Mouse (Mus musculus) hindbrain, embryonic 14.5 days (tissue): ENCODE data around the gene Cdc6. TPM values are rescaled to one million over a fixed set of nuclear protein-coding genes. Genes with fewer than 3 reads are reported as not detected.
A peak's percentile ranks its signal among the peaks of the same experiment; 100 is the strongest.

Experiments
- ATAC-seq: fragments of 200-750 bp; cut with Nextera tagmentation; 2 replicates; pipeline ENCODE4 v1.8.0; 2017; ENCODE audit warnings: moderate number of reproducible peaks, mild to moderate bottlenecking, moderate TSS enrichment, moderate library complexity; ENCODE audit not compliant: low FRiP score
- DNase-seq: peaks from one replicate; pipeline ENCODE4 v3.0.0-alpha.2; 2015; ENCODE audit warnings: low spot score
- H3K27ac ChIP-seq: fragments of 300-500 bp; sonication (generic); 2 replicates; pipeline ENCODE4 v1.5.1; 2014; ENCODE audit warnings: mild to moderate bottlenecking, moderate library complexity
- H3K27me3 ChIP-seq: fragments of 300-500 bp; sonication (generic); 2 replicates; pipeline ENCODE4 v1.6.1; 2014; ENCODE audit warnings: mild to moderate bottlenecking, low read length, mixed read lengths; ENCODE audit not compliant: control insufficient read depth, insufficient read depth
- H3K36me3 ChIP-seq: fragments of 300-500 bp; sonication (generic); replicated peaks from 2 replicates; pipeline ENCODE4 v1.6.1; 2014; ENCODE audit not compliant: control insufficient read depth, insufficient read depth
- H3K4me1 ChIP-seq: fragments of 300-500 bp; sonication (generic); replicated peaks from 2 replicates; pipeline ENCODE4 v1.6.1; 2014; ENCODE audit warnings: antibody characterized with exemption, low read length, mixed read lengths; ENCODE audit not compliant: control insufficient read depth, insufficient read depth
- H3K4me2 ChIP-seq: fragments of 300-500 bp; sonication (generic); replicated peaks from 2 replicates; pipeline ENCODE4 v1.6.1; 2014; ENCODE audit warnings: mild to moderate bottlenecking, moderate library complexity
- H3K4me3 ChIP-seq: fragments of 300-500 bp; sonication (generic); replicated peaks from 2 replicates; pipeline ENCODE4 v1.5.1; 2014; ENCODE audit warnings: mild to moderate bottlenecking, low read length
- H3K9ac ChIP-seq: fragments of 300-500 bp; sonication (generic); 2 replicates; pipeline ENCODE4 v1.6.1; 2014
- H3K9me3 ChIP-seq: fragments of 300-500 bp; sonication (generic); 2 replicates; pipeline ENCODE4 v1.6.1; 2016; ENCODE audit warnings: low read length; ENCODE audit not compliant: control insufficient read depth
- WGBS: fragments of 180-500 bp; shearing (Covaris S2); extraction: QIAGEN DNeasy Blood & Tissue Kit; methylation state at CpG from one replicate; pipeline ENCODE4 v1.1.7; 2014; 5-methylcytosine and 5-hydroxymethylcytosine counted together
- polyA plus RNA-seq: library from polyadenylated mRNA; unstranded; fragments of >200 nt; fragmentation: Nextera tagmentation; extraction: Ambion mirVana; gene quantifications from 2 replicates; pipeline ENCODE4 v1.2.1, GENCODE M21; 2014

Gene Cdc6
- polyA plus RNA-seq, 1 experiment from 2014 or later = 4.3 TPM

DNA sequence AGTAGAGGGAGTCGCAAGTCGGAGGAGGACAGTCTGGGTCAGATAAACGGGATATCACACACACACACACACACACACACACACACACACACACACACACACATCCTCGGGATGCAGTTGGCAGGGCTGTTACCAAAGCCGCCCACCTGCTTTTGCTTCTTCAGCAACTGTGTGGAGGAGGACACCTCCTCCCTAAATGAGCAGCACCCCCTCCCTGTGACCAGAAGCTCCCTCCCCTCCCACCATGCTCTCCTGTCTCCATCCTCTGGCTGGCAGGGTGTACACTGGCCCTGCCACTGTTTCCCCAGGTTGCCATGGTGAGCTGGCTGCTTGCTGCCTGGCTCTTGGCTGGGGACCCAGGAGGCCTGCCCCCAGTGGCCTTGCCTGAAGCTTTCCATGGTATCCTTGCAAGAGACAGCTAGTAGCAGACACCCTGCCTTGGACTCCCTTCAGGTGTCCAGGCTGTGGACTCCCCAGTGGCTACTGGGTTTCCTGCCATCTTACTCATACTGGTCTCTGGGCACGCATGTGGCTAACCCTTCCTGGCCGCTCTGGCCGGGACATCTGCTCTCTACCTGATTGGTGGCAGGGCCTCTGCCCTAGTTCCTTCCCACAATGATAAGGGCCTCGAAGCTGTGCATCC is 59.0 kb downstream of the Cdc6 start:
- Histone ChIP-seq H3K4me1 (peaks cover 99% of the 10 kb centered on the region), H3K27ac (peak overlapping the region; percentile 90), H3K4me2 (peak overlapping the region; percentile 98), H3K9ac (peak overlapping the region; percentile 69), H3K27me3 (no peaks in the 10 kb centered on the region), H3K36me3 (peaks cover 14% of the 10 kb centered on the region), H3K4me3 (no peak overlapping the region), H3K9me3 (no peaks in the 10 kb centered on the region)
- 14% methylated on average over 9 of the region's 9 CpGs for WGBS
- peak; percentile 15; the same call in 1 of the 2 replicates for ATAC-seq
- peak; percentile 70 for DNase-seq

DNA sequence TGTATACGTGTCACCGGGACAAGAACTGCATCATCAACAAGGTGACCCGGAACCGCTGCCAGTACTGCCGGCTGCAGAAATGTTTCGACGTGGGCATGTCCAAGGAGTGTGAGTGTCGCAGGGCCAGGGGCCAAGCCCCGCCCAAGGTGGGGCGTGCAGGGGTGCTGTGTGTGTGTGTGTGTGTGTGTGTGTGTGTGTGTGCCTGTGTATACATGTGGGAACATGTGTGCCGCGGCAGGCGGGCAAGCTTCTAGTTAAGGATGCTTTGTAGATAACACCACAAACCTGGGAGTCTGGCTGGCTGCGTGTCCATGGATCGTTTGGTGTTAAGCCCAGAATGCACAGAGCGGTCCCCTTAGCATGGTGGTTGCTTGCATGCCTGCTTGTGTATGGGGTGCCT is 60.5 kb downstream of the Cdc6 start:
- H3K9me3 ChIP-seq = no peaks in the 10 kb centered on the region
- H3K4me3 ChIP-seq = no peak overlapping the region
- DNase-seq (no peak), ATAC-seq (no peak)
- no peaks in the 10 kb centered on the region for H3K27me3 ChIP-seq
- peaks cover 27% of the 10 kb centered on the region for H3K36me3 ChIP-seq
- peak overlapping the region; percentile 90 for H3K27ac ChIP-seq
- H3K9ac ChIP-seq = peak overlapping the region; percentile 3
- H3K4me1 ChIP-seq = peaks cover 87% of the 10 kb centered on the region
- H3K4me2 ChIP-seq = peak overlapping the region; percentile 37
- 32% methylated on average over 16 of the region's 16 CpGs for WGBS

DNA sequence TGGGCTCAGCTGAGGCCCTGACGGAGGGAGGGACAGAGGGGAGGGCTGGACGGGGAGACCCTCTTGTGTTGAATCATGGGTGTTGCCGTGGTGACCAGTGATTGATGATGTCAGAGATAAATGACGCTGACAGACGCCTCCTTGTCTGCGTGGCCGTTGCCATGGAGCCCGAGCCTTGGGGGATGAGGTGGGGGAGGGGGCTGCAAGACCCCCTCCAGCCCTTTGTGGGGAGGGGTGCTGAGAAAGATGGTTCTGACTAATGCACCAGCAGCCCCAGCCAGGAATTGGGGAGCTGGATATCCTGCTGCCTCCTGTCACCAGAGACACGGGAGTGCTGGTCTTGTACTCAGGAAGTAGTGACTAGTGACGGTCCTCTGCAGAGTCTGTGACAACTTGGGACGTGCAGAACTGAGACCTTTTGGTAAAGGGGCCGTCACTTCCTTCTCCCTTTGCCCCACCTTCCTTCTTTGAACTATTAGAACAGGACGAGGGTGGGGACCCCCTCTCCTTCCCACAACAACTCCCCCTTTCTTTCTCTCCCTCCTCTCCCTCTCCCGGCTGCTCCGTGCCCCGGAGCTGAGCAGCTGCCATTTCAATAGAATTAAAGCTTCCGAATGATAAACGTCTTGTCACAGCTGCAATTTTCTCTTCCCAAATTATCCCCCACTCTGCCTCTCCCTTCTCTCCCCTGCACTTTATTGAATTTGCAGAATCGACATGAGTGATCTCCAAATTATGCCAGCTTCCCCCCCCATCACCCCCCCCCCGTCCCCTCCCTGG is 61.3 kb downstream of the Cdc6 start:
- Histone ChIP-seq H3K9ac (peak overlapping the region; percentile 3), H3K36me3 (peaks cover 35% of the 10 kb centered on the region), H3K9me3 (no peaks in the 10 kb centered on the region), H3K27me3 (no peaks in the 10 kb centered on the region), H3K4me3 (no peak overlapping the region), H3K4me2 (peak overlapping the region; percentile 37), H3K27ac (peak overlapping the region; percentile 90), H3K4me1 (peaks cover 79% of the 10 kb centered on the region)
- peak; percentile 19 for ATAC-seq
- peak; percentile 71 for DNase-seq
- 2% methylated on average over 20 of the region's 20 CpGs for WGBS

DNA sequence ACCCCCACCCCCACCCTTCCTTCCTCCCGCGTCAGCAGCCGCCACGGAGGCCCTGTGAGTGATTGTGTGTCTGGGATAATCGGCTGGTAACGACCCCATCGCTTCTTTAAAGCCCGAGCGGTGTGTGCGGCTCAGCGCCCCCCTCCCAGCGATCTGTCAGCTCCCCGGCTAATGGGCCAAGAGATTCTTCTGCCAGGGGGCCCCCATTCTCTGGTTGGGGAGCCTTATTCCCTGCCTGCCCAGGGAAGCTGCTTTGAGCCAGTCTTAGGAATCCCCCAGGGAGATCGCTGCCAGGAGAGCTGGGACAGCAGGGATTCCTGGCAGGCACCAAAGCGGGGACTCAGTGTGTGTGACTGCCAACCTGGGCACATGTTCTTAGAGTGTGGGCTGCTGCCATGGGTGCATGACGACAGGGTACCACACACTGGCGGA is 61.9 kb downstream of the Cdc6 start:
- H3K4me3 ChIP-seq = no peak overlapping the region
- H3K36me3 ChIP-seq = peaks cover 35% of the 10 kb centered on the region

DNA sequence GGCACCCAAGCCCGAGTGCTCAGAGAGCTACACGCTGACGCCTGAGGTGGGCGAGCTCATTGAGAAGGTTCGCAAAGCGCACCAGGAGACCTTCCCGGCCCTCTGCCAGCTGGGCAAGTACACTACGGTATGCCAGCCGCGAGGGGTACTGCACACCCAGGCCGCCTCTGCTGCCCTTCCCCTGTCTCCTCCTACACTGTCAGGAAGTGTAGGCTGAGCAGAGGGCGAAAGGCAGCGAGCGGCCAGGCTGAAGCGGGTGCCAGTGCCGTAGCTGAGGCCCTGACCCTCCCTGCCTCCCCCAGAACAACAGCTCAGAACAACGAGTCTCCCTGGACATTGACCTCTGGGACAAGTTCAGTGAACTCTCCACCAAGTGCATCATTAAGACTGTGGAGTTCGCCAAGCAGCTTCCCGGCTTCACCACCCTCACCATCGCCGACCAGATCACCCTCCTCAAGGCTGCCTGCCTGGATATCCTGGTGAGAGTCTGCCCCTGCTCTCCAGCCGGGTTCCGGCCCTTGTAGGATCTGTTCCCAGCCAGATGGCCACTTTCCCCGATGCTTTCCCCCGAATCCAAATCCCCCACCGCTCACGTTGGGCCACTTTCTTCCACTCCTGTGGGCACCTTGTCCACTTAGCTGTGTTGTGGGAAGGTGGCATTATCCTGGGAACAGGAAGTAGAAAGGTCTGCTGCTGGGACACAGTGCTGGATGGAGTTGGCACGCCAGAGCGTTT is 62.8 kb downstream of the Cdc6 start:
- H3K27ac ChIP-seq = peak overlapping the region; percentile 90
- peaks cover 35% of the 10 kb centered on the region for H3K36me3 ChIP-seq
- no peaks in the 10 kb centered on the region for H3K27me3 ChIP-seq
- no peaks in the 10 kb centered on the region for H3K9me3 ChIP-seq
- 32% methylated on average over 29 of the region's 29 CpGs for WGBS
- no peak overlapping the region for H3K4me3 ChIP-seq
- peak overlapping the region; percentile 44 for H3K9ac ChIP-seq
- DNase-seq (no peak), ATAC-seq (no peak)
- peak overlapping the region; percentile 37 for H3K4me2 ChIP-seq
- H3K4me1 ChIP-seq = peaks cover 65% of the 10 kb centered on the region

More for the DNA sequence above, 61.9 kb downstream of the Cdc6 start:
- ATAC-seq (peak; percentile 49), DNase-seq (peak; percentile 67)
- Histone ChIP-seq H3K9ac (peak overlapping the region; percentile 44; the same call in 1 of the 2 replicates), H3K27me3 (no peaks in the 10 kb centered on the region), H3K4me1 (peaks cover 73% of the 10 kb centered on the region), H3K9me3 (no peaks in the 10 kb centered on the region), H3K4me2 (peak overlapping the region; percentile 37), H3K27ac (peak overlapping the region; percentile 90)
- 12% methylated on average over 17 of the region's 17 CpGs for WGBS

DNA sequence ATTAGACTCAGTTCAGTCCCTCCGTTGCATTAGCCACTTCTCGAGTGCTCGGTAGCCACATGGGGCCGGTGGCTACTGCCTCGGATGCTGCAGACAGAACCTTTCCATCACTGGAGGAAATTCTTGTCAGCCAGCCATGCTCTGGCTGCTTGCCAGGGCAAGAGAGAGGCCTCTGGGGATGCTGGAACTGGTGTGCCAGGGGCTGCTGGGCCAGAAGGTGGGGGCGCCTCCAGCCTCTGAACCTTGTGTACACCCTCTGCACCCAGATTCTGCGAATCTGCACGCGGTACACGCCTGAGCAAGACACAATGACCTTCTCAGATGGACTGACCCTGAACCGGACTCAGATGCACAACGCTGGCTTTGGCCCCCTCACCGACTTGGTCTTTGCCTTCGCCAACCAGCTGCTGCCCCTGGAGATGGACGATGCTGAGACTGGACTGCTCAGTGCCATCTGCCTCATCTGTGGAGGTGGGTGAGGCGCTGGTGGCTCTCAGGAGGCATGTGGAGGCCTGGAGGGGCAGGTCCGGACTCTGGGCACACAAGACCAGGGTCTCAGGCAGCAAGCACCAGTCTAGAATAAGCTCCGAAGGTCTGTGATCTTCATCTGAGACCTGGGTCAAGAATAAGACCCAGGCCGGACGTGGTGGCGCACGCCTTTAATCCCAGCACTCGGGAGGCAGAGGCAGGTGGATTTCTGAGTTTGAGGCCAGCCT is 63.9 kb downstream of the Cdc6 start:
- H3K4me3 ChIP-seq = no peak overlapping the region
- DNase-seq (peak; percentile 77), ATAC-seq (no peak)
- H3K4me1 ChIP-seq = peaks cover 53% of the 10 kb centered on the region
- peak overlapping the region; percentile 90 for H3K27ac ChIP-seq
- H3K4me2 ChIP-seq = peak overlapping the region; percentile 8; the same call in 1 of the 2 replicates
- no peaks in the 10 kb centered on the region for H3K27me3 ChIP-seq
- 38% methylated on average over 23 of the region's 23 CpGs for WGBS
- H3K9ac ChIP-seq = no peak overlapping the region
- H3K36me3 ChIP-seq = peaks cover 35% of the 10 kb centered on the region
- no peaks in the 10 kb centered on the region for H3K9me3 ChIP-seq

- ATAC-seq = no peak
- 54% methylated on average over 9 of the region's 9 CpGs for WGBS
- H3K27ac ChIP-seq = no peak overlapping the region
These were observed 64.6 kb downstream of the Cdc6 start for GRCm38 (mm10) chr11:98972215-98972614.

GRCm38 (mm10) chr11:98972801-98973360 is 65.3 kb downstream of the Cdc6 start:
- Histone ChIP-seq H3K4me1 (peaks cover 39% of the 10 kb centered on the region), H3K36me3 (peaks cover 35% of the 10 kb centered on the region), H3K9me3 (no peaks in the 10 kb centered on the region), H3K4me3 (no peak overlapping the region), H3K4me2 (no peak overlapping the region), H3K27me3 (no peaks in the 10 kb centered on the region), H3K27ac (no peak overlapping the region), H3K9ac (no peak overlapping the region)
- WGBS = 86% methylated on average over 9 of the region's 9 CpGs
- no peak for ATAC-seq
- no peak for DNase-seq

More at GRCm38 (mm10) chr11:98972215-98972614, 64.6 kb downstream of the Cdc6 start:
- peaks cover 35% of the 10 kb centered on the region for H3K36me3 ChIP-seq
- H3K4me2 ChIP-seq = no peak overlapping the region
- no peak overlapping the region for H3K9ac ChIP-seq
- no peak overlapping the region for H3K4me3 ChIP-seq
- DNase-seq = peak; percentile 84
- no peaks in the 10 kb centered on the region for H3K9me3 ChIP-seq
- peaks cover 46% of the 10 kb centered on the region for H3K4me1 ChIP-seq
- no peaks in the 10 kb centered on the region for H3K27me3 ChIP-seq
